Mouse (Mus musculus): Measurements from ENCODE around the gene Pla2g12a. TPM values are rescaled to one million over a fixed set of nuclear protein-coding genes. Genes with fewer than 3 reads are reported as not detected.

Gene Pla2g12a
- polyA plus RNA-seq, 2 experiments: 16.4 to 27.5 TPM

GRCm38 (mm10) chr3:129930213-129930778, 51.9 kb downstream of the Pla2g12a start:
- Histone ChIP-seq H3K36me3 (ENCODE audit: control insufficient read depth, insufficient read depth, low read length) (no peaks in the 10 kb centered on the region), H3K4me2 (replicated peaks; ENCODE audit: low read depth, low read length, severe bottlenecking) (no peak overlapping the region), H3K27me3 (ENCODE audit: control insufficient read depth, insufficient read depth, low read length) (no peaks in the 10 kb centered on the region), H3K9ac (ENCODE audit: low read depth, low read length, severe bottlenecking) (no peak overlapping the region), H3K4me3 (replicated peaks; ENCODE audit: low read length) (no peak overlapping the region), H3K9me3 (ENCODE audit: control insufficient read depth, low read length) (no peaks in the 10 kb centered on the region), H3K27ac (replicated peaks; ENCODE audit: low read depth, low read length) (no peak overlapping the region), H3K4me1 (ENCODE audit: control insufficient read depth, insufficient read depth, low read length) (no peaks in the 10 kb centered on the region)
- ATAC-seq (ENCODE audit: low FRiP score, low read depth) (no peak; the same call in 1 of the 2 replicates), DNase-seq (ENCODE audit: low spot score) (peak; percentile 9)
- WGBS: 55% methylated on average over 6 of the region's 6 CpGs
- TF ChIP-seq POLR2A (IDR thresholded peaks at IDR 0.05; ENCODE audit: borderline replicate concordance, extremely low read depth, insufficient read depth, insufficient read length): no peak

DNA sequence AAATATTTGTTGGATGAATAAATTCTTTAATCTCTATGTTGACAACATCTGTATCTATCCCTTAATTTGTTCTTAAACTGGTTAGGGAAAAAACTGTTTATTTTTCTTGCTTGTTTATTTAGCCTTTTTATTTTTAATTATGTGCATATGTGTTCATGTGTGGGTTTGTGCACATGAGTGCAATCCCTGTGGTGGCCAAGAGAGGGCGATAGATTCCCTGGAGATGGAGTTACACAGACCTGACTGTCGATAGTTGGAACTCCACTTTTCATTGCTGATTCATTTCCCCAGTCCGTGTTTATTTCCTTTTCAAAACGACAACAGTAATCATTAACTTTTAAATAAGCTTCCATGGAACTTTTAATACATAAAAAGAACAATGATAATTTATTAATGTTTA, 54.0 kb downstream of the Pla2g12a start:
- ATAC-seq (ENCODE audit: low FRiP score, low read depth): no peak
- Histone ChIP-seq H3K4me3 (replicated peaks; ENCODE audit: low read length) (no peak overlapping the region), H3K4me2 (replicated peaks; ENCODE audit: low read depth, low read length, severe bottlenecking) (no peak overlapping the region), H3K4me1 (ENCODE audit: control insufficient read depth, insufficient read depth, low read length) (no peaks in the 10 kb centered on the region; the same call in 1 of the 2 replicates), H3K9ac (ENCODE audit: low read depth, low read length, severe bottlenecking) (no peak overlapping the region), H3K9me3 (ENCODE audit: control insufficient read depth, low read length) (no peaks in the 10 kb centered on the region), H3K27me3 (ENCODE audit: control insufficient read depth, insufficient read depth, low read length) (no peaks in the 10 kb centered on the region), H3K27ac (replicated peaks; ENCODE audit: low read depth, low read length) (no peak overlapping the region), H3K36me3 (ENCODE audit: control insufficient read depth, insufficient read depth, low read length) (no peaks in the 10 kb centered on the region)
- 51% methylated on average over 4 of the region's 4 CpGs for WGBS
- no peak for DNase-seq (ENCODE audit: low spot score)
- TF ChIP-seq POLR2A (IDR thresholded peaks at IDR 0.05; ENCODE audit: borderline replicate concordance, extremely low read depth, insufficient read depth, insufficient read length): no peak

DNA sequence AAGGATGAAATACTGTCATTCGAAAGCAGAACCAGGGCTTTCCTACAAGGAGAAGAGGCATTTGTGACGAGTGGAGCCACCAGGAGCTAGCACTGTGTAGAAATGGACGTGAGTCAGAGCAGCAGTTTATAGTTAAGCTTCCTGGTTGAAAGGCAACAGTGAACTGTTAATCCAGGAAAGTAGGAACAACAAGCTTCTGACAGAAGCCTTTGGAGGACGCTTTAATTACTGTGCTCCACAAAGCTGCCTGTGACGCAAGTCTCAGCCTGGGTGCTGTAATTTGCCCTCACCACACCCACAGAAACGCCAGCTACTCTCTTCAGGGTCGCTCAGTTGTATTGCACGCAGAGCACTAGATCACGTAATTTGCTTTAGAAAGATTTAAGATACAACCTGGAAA, 58.2 kb downstream of the Pla2g12a start:
- ATAC-seq (ENCODE audit: low FRiP score, low read depth) (no peak), DNase-seq (ENCODE audit: low spot score) (no peak)
- H3K9me3 ChIP-seq (ENCODE audit: control insufficient read depth, low read length): no peaks in the 10 kb centered on the region
- TF ChIP-seq POLR2A (IDR thresholded peaks at IDR 0.05; ENCODE audit: borderline replicate concordance, extremely low read depth, insufficient read depth, insufficient read length): no peak
- no peak overlapping the region for H3K4me2 ChIP-seq (replicated peaks; ENCODE audit: low read depth, low read length, severe bottlenecking)
- no peak overlapping the region for H3K27ac ChIP-seq (replicated peaks; ENCODE audit: low read depth, low read length)
- H3K4me3 ChIP-seq (replicated peaks; ENCODE audit: low read length): no peak overlapping the region
- H3K36me3 ChIP-seq (ENCODE audit: control insufficient read depth, insufficient read depth, low read length): no peaks in the 10 kb centered on the region
- H3K4me1 ChIP-seq (ENCODE audit: control insufficient read depth, insufficient read depth, low read length): no peaks in the 10 kb centered on the region; the same call in 1 of the 2 replicates
- H3K27me3 ChIP-seq (ENCODE audit: control insufficient read depth, insufficient read depth, low read length): no peaks in the 10 kb centered on the region
- WGBS: 35% methylated on average over 9 of the region's 9 CpGs
- no peak overlapping the region for H3K9ac ChIP-seq (ENCODE audit: low read depth, low read length, severe bottlenecking)

- H3K27me3 ChIP-seq (ENCODE audit: control insufficient read depth, insufficient read depth, low read length): no peaks in the 10 kb centered on the region
- no peak overlapping the region for H3K4me3 ChIP-seq (replicated peaks; ENCODE audit: low read length)
- no peak overlapping the region for H3K4me2 ChIP-seq (replicated peaks; ENCODE audit: low read depth, low read length, severe bottlenecking)
- no peak overlapping the region for H3K27ac ChIP-seq (replicated peaks; ENCODE audit: low read depth, low read length)
- DNase-seq (ENCODE audit: low spot score) (no peak), ATAC-seq (ENCODE audit: low FRiP score, low read depth) (no peak)
- H3K9ac ChIP-seq (ENCODE audit: low read depth, low read length, severe bottlenecking): no peak overlapping the region
- no peaks in the 10 kb centered on the region for H3K9me3 ChIP-seq (ENCODE audit: control insufficient read depth, low read length)
- H3K36me3 ChIP-seq (ENCODE audit: control insufficient read depth, insufficient read depth, low read length): no peaks in the 10 kb centered on the region
- 15% methylated on average over 3 of the region's 3 CpGs for WGBS
- H3K4me1 ChIP-seq (ENCODE audit: control insufficient read depth, insufficient read depth, low read length): no peaks in the 10 kb centered on the region; the same call in 1 of the 2 replicates
- TF ChIP-seq POLR2A (IDR thresholded peaks at IDR 0.05; ENCODE audit: borderline replicate concordance, extremely low read depth, insufficient read depth, insufficient read length): no peak
These were observed 59.4 kb downstream of the Pla2g12a start for GRCm38 (mm10) chr3:129937848-129938247.

DNA sequence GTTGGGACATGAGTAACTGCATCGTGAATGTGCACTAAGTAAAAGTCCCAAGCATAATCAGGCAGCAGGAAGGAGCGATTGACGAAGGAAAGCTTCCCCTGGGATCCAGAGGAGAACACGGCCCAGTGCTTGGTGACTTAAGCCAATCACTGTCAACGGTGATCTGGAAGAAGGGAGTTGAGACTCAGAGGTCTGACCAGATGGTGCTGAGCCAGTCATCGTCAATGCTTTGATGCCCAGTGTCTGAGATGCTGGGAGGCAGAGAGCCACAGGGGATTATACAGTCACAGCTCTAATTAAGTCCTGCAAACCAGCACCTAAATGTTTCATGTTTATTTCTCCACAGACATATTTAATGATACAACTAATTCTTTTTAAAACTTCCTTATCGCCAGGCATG, 60.7 kb downstream of the Pla2g12a start:
- Histone ChIP-seq H3K4me2 (replicated peaks; ENCODE audit: low read depth, low read length, severe bottlenecking) (no peak overlapping the region), H3K4me3 (replicated peaks; ENCODE audit: low read length) (no peak overlapping the region), H3K4me1 (ENCODE audit: control insufficient read depth, insufficient read depth, low read length) (no peaks in the 10 kb centered on the region; the same call in 1 of the 2 replicates), H3K9me3 (ENCODE audit: control insufficient read depth, low read length) (no peaks in the 10 kb centered on the region), H3K27me3 (ENCODE audit: control insufficient read depth, insufficient read depth, low read length) (no peaks in the 10 kb centered on the region), H3K36me3 (ENCODE audit: control insufficient read depth, insufficient read depth, low read length) (no peaks in the 10 kb centered on the region), H3K27ac (replicated peaks; ENCODE audit: low read depth, low read length) (no peak overlapping the region), H3K9ac (ENCODE audit: low read depth, low read length, severe bottlenecking) (no peak overlapping the region)
- 35% methylated on average over 7 of the region's 7 CpGs for WGBS
- ATAC-seq (ENCODE audit: low FRiP score, low read depth) (no peak), DNase-seq (ENCODE audit: low spot score) (no peak)
- no peak for TF ChIP-seq POLR2A (IDR thresholded peaks at IDR 0.05; ENCODE audit: borderline replicate concordance, extremely low read depth, insufficient read depth, insufficient read length)
